Mouse (Mus musculus): ENCODE data around the gene Ubr3. TPM values are rescaled to one million over a fixed set of nuclear protein-coding genes. Genes with fewer than 3 reads are reported as not detected.
A peak's percentile ranks its signal among the peaks of the same experiment; 100 is the strongest.

Gene Ubr3
- 7.7 and 9.2 TPM in 2 replicates for polyA plus RNA-seq (2016; fragmentation: Nextera tagmentation; extraction: Ambion mirVana)

DNA sequence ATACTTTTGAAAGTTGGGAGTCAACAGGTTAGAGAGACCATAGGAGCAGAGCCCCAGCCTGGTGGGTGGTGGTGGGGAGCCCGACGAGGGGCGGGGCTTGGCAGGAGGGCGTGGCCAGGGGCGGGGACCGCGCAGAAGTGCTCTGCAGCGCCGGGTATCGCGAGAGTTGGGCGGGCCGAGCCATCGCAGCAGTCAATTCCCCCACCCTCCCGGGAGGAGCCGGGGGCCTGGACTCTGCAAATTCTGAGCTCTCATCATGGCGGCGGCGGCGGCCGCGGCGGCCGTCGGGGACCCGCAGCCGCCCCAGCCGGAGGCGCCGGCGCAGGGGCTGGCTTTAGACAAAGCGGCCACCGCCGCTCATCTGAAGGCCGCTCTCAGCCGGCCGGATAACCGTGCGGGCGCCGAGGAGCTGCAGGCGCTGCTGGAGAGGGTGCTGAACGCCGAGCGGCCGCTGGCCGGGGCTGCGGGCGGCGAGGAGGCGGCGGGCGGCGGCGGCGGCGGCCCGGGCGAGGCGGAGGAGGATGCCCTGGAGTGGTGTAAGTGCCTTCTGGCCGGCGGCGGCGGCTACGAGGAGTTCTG is at the start of gene Ubr3:
Gene Ubr3, plus strand, starts transcription at position 208 of the 579 bp plus-strand sequence.
- peaks cover 30% of the 10 kb centered on the region for H3K4me1 ChIP-seq
- peak within 1 kb of the TSS; percentile 96 for H3K4me2 ChIP-seq
- no peaks in the 10 kb centered on the region for H3K27me3 ChIP-seq (replicated peaks)
- H3K4me3 ChIP-seq: peak within 1 kb of the TSS; percentile 99
- peak; percentile 94 for ATAC-seq
- H3K9ac ChIP-seq: peak within 1 kb of the TSS; percentile 100
- H3K27ac ChIP-seq: peak within 1 kb of the TSS; percentile 97
- under 1% methylated on average over 62 of the region's 65 CpGs for WGBS (ENCODE audit: insufficient replicate concordance)
- H3K36me3 ChIP-seq: peaks cover 15% of the 10 kb centered on the region
- H3K9me3 ChIP-seq (replicated peaks): no peaks in the 10 kb centered on the region

DNA sequence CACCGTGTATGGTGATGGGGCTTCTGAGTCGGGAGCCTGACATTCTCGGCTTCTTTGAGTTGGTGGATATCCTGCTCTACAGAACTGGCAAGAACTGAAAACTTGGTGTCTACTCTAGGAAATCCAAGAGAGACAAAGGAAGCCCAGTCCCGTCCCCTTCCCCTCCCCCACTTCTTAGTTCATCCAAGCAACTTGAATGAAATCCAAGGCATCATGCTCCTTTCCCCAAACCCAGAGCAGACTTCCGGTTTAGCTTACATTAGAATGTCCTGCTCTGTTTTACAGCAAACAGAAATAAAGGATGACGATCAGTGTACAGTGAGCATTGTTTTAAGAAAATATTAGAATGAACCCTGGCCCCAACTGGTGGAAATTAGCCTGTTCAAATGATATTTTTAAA is 47.8 kb upstream of the Ubr3 start:
- WGBS (ENCODE audit: insufficient replicate concordance): 62% methylated on average over 6 of the region's 6 CpGs
- no peak for ATAC-seq
- H3K27ac ChIP-seq: no peak overlapping the region

DNA sequence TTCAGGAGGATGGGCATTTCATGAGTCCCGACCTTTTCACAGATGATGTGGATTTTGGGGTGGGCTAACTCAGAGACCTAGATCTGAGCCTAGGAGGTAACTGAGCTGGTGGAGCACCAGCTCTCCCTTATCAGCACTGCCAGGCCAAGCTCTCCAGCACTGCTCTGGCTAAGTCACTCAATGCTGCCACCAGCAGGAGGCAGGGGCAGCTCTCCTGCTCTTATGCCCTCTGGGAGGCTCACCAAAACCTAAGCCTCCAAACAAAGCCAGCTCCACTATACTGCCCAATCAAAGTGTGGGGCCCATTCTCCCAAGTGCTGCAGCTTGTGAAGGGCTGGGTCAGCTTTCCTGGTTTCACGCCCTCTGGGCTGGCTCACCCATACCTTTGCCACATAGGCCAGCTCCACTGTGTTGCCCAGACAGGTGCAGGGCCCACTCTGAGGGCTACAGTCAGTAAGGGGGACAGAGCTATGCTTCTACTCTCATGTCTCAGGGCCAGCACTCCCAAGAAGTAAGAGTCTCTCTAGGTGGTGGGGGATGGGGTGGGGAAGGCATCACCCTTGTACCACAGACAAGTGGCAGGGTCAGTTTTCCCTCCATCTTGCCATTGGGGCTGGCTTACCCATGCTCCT is 45.5 kb upstream of the Ubr3 start:
- H3K27me3 ChIP-seq (replicated peaks): no peaks in the 10 kb centered on the region
- no peak overlapping the region for H3K27ac ChIP-seq
- H3K4me3 ChIP-seq: no peak overlapping the region
- WGBS (ENCODE audit: insufficient replicate concordance): 53% methylated on average over 2 of the region's 2 CpGs
- H3K9ac ChIP-seq: no peak overlapping the region
- H3K4me2 ChIP-seq: no peak overlapping the region
- ATAC-seq: peak; percentile 84
- no peaks in the 10 kb centered on the region for H3K36me3 ChIP-seq
- H3K9me3 ChIP-seq (replicated peaks): no peaks in the 10 kb centered on the region
- peaks cover 30% of the 10 kb centered on the region for H3K4me1 ChIP-seq

More for the DNA sequence above, 47.8 kb upstream of the Ubr3 start:
- Histone ChIP-seq H3K4me3 (no peak overlapping the region), H3K4me1 (peaks cover 11% of the 10 kb centered on the region), H3K27me3 (replicated peaks) (no peaks in the 10 kb centered on the region), H3K9ac (no peak overlapping the region), H3K4me2 (no peak overlapping the region), H3K36me3 (no peaks in the 10 kb centered on the region), H3K9me3 (replicated peaks) (no peaks in the 10 kb centered on the region)

DNA sequence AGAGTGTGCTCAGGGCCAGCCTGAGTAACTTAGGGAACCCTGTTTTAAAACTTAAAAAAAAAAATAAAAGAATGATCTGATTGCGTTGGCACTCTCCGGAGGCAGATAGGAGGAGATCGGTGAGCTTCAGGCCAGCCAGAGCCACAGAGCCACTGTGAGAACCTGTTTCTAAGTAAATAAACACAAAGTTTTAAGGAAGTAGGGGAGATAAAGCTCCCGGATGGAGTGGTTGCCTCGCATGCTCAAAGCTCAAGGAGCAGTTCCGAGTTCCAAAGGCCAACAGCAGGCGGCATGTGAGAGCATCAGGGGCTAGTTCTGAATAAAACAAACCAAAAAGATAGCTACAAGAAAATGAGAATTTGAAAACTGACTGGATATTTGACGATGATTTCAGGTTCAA is 40.7 kb upstream of the Ubr3 start:
- Histone ChIP-seq H3K4me3 (no peak overlapping the region), H3K27me3 (replicated peaks) (no peaks in the 10 kb centered on the region), H3K9ac (no peak overlapping the region), H3K36me3 (no peaks in the 10 kb centered on the region), H3K4me2 (no peak overlapping the region), H3K9me3 (replicated peaks) (no peaks in the 10 kb centered on the region), H3K27ac (no peak overlapping the region), H3K4me1 (peaks cover 38% of the 10 kb centered on the region)
- WGBS (ENCODE audit: insufficient replicate concordance): 26% methylated on average over 8 of the region's 8 CpGs
- no peak for ATAC-seq

DNA sequence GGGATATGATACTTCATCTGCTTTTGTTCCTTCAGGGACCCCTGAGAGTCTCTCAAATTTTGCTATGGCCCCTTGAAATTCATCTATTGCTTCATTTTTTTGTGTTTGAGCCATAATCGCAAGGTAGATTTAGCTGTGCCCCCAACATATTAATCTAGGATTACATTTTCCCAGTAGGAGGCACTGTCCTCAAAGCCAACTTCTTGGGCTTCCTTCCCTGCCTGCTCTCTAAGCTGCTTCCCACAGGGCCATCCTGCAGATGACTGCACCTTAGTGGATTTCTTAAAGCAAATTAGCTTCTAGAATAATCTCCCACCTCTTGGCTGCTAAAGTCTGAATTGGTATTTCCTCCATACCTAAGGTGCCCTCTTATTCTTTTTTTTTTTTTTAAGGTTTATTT is 39.2 kb upstream of the Ubr3 start:
- Histone ChIP-seq H3K4me3 (no peak overlapping the region), H3K9me3 (replicated peaks) (no peaks in the 10 kb centered on the region), H3K36me3 (no peaks in the 10 kb centered on the region), H3K9ac (no peak overlapping the region), H3K4me1 (peaks cover 37% of the 10 kb centered on the region), H3K4me2 (no peak overlapping the region), H3K27me3 (replicated peaks) (no peaks in the 10 kb centered on the region), H3K27ac (no peak overlapping the region)
- WGBS (ENCODE audit: insufficient replicate concordance): 62% methylated on average over 1 of the region's 1 CpGs
- no peak for ATAC-seq

DNA sequence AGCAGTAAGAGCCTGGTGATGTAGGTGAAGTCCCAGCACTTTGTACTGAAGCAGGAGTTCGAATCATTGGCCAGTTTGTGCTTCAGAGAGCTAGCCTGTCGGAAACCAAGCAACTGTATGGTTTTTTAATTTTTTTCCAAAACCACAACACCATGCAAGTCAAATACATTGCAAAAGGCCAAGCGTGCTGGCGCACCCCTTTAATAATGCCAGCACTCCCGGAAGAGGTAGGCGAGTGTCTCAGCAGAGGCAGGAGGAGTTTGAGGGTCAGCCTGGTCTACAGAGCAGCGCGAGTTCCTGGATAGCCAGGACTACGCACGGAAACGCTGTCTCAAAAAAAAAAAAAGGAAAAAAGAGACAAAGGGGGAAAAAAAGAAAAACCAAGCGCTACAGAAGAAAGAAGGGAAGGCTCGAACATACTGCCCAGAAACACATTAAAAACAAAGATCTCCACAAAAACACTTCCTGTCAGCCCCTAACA is 36.0 kb upstream of the Ubr3 start:
- Histone ChIP-seq H3K4me1 (peaks cover 38% of the 10 kb centered on the region), H3K4me2 (peak overlapping the region; percentile 76), H3K27ac (peak overlapping the region; percentile 92), H3K36me3 (peaks cover 20% of the 10 kb centered on the region), H3K9ac (peak overlapping the region; percentile 99), H3K9me3 (replicated peaks) (no peaks in the 10 kb centered on the region), H3K4me3 (peak overlapping the region; percentile 100), H3K27me3 (replicated peaks) (no peaks in the 10 kb centered on the region)
- ATAC-seq: peak; percentile 78
- WGBS (ENCODE audit: insufficient replicate concordance): 5% methylated on average over 13 of the region's 13 CpGs

DNA sequence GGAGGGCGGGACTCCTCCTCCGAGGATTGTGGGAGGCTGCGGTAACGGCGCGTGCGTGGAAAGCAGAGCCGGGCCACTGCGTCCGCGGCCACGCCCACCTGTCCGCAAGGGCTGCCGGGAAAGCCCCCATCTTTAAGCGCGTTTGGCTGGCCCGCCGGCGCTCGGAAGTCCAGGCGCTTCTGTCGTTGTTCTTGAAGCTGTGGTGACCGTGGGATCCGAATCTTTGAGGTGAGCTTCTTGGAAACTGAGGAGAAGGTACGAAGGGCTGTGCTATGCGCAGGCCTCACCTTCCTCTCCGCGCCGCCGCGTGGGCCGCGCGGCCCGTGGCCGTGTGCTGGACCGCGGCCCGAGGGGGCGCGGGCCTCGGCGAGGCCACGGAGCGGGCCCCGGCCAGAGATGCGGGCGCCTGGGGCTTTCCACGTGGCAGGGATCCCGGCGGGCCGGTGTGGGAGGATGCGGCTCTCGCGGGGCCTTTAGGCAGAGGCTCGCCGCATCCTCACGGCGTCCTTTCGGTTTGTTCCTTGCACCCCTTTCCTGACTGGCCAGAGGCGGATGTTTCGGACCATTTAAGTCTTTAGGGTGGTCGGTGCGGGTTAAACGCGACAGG is 35.5 kb upstream of the Ubr3 start, which contains the start of gene Ssb:
Gene Ssb, plus strand, starts transcription at position 78 of the 607 bp plus-strand sequence.
- Histone ChIP-seq H3K9me3 (replicated peaks) (no peaks in the 10 kb centered on the region), H3K9ac (peak within 1 kb of the TSS; percentile 99), H3K4me1 (peaks cover 32% of the 10 kb centered on the region), H3K27me3 (replicated peaks) (no peaks in the 10 kb centered on the region), H3K36me3 (peaks cover 25% of the 10 kb centered on the region), H3K4me3 (peak within 1 kb of the TSS; percentile 100), H3K4me2 (peak within 1 kb of the TSS; percentile 76), H3K27ac (peak within 1 kb of the TSS; percentile 92)
- under 1% methylated on average over 66 of the region's 66 CpGs for WGBS (ENCODE audit: insufficient replicate concordance)
- peak; percentile 95 for ATAC-seq

DNA sequence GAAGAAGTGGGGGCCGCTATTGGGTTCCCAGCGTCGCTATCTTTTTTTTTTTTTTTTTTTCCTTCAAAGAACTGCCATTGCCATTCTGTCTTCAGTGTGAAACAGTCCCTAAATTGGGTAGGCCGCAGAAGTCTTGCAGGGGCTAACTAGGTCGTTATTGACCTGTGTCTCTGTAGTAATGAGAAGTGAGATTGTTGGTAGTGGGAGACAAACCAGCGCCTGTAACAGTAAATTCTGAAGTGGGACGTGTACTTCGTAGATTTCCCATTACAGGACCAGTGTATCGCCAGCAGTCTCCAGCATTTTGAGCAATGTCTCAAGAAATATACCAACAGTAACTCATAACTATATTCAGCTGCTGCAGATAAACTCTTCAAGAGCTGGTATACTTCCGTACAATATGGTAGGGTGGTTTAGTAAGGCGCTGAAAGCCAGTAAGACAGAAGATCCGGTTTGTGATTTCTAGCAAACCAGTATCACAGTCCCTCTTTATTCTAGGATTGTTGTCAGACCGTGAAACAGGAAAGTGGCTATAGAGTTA is 34.9 kb upstream of the Ubr3 start:
- ATAC-seq: no peak
- Histone ChIP-seq H3K9ac (peak overlapping the region; percentile 99), H3K9me3 (replicated peaks) (no peaks in the 10 kb centered on the region), H3K27ac (peak overlapping the region; percentile 92), H3K4me1 (peaks cover 29% of the 10 kb centered on the region), H3K36me3 (peaks cover 30% of the 10 kb centered on the region), H3K4me2 (peak overlapping the region; percentile 76), H3K27me3 (replicated peaks) (no peaks in the 10 kb centered on the region), H3K4me3 (peak overlapping the region; percentile 100)
- WGBS (ENCODE audit: insufficient replicate concordance): 2% methylated on average over 13 of the region's 13 CpGs

DNA sequence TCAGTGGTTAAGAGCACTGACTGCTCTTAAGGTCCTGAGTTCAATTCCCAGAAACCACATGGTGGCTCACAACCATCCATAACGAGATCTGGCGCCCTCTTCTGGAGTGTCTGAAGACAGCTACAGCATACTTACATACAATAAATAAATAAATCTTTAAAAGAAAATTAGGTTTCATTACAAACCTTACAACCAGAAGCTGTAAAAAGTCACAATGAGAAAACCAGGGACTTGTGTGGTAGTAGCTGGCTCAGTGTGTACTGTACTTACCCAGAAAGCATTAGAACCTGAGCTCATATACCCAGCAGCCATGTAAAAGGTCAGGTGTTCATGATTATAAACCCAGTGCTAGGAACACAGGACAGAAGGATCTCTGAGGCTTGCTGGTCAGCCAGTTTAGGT is 13.1 kb upstream of the Ubr3 start:
- no peaks in the 10 kb centered on the region for H3K9me3 ChIP-seq (replicated peaks)
- peak overlapping the region; percentile 70 for H3K4me2 ChIP-seq
- no peaks in the 10 kb centered on the region for H3K27me3 ChIP-seq (replicated peaks)
- H3K4me1 ChIP-seq: peaks cover 18% of the 10 kb centered on the region
- no peak for ATAC-seq
- H3K9ac ChIP-seq: peak overlapping the region; percentile 86
- peaks cover 16% of the 10 kb centered on the region for H3K36me3 ChIP-seq
- 26% methylated on average over 2 of the region's 2 CpGs for WGBS (ENCODE audit: insufficient replicate concordance)
- peak overlapping the region; percentile 82 for H3K27ac ChIP-seq
- peak overlapping the region; percentile 72 for H3K4me3 ChIP-seq

DNA sequence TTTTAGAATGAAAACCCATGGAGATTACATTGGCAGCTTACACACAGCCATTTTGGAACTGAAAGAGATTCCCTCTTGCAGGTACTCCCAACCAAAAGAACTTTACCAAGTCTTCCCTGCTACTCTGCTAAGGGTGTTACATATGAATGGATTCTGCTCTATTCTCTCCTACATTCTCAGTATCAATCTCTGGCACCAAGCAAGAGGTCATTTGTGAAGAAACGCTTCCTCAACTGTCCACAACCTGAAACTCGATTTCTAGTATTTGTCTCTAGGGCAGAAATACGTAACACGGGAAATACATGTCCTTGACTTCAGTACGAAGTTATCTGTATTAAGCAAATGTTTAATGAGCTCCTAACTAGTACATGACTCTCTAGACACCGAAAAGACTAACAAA is 12.5 kb upstream of the Ubr3 start:
- H3K4me3 ChIP-seq: peak overlapping the region; percentile 72
- H3K27ac ChIP-seq: peak overlapping the region; percentile 82
- no peaks in the 10 kb centered on the region for H3K9me3 ChIP-seq (replicated peaks)
- 25% methylated on average over 6 of the region's 6 CpGs for WGBS (ENCODE audit: insufficient replicate concordance)
- H3K4me1 ChIP-seq: peaks cover 18% of the 10 kb centered on the region
- peak overlapping the region; percentile 86 for H3K9ac ChIP-seq
- H3K4me2 ChIP-seq: peak overlapping the region; percentile 70
- H3K27me3 ChIP-seq (replicated peaks): no peaks in the 10 kb centered on the region
- H3K36me3 ChIP-seq: peaks cover 10% of the 10 kb centered on the region
- no peak for ATAC-seq

DNA sequence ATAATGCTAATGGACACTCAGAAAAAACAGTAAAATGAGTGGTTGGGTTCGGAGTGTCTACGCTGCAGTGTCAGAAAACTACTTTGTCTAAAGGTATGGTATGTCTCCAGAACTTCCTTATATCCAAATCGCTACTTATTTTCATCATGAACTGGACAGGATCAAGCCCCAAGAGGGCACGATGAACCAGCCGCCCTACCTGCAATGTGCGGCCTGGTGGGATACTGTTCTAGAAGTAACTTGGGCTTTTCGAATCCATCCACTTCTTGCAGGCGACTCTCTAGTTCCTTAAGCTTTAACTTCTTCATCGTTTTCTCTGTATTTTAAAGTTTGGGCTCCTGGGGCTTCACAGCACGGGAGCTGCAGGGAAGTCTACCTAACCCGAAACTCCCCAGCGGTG is 12.0 kb upstream of the Ubr3 start:
- Histone ChIP-seq H3K36me3 (peaks cover 6% of the 10 kb centered on the region), H3K4me3 (peak overlapping the region; percentile 72), H3K27me3 (replicated peaks) (no peaks in the 10 kb centered on the region), H3K4me2 (peak overlapping the region; percentile 70), H3K9ac (peak overlapping the region; percentile 86), H3K27ac (peak overlapping the region; percentile 82), H3K9me3 (replicated peaks) (no peaks in the 10 kb centered on the region), H3K4me1 (peaks cover 18% of the 10 kb centered on the region)
- ATAC-seq: peak; percentile 58
- 2% methylated on average over 12 of the region's 12 CpGs for WGBS (ENCODE audit: insufficient replicate concordance)

Measured in liver, embryonic 12.5 days (tissue).